Mouse (Mus musculus): ENCODE results near the gene Tcf25. TPM values are rescaled to one million over a fixed set of nuclear protein-coding genes. Genes with fewer than 3 reads are reported as not detected.
A peak's percentile ranks its signal among the peaks of the same experiment; 100 is the strongest.
"Not testable (repeated sequence)": the region's sequence is repeated elsewhere in the genome, so short reads cannot be mapped to it uniquely, and the experiment has no call there.

The Tcf25 gene
- total RNA-seq, 2 experiments from 2014 or later, result 134 to 140 TPM

- Histone ChIP-seq H3K27ac (no peak overlapping the region), H3K4me3 (no peak overlapping the region)
- no peak for TF ChIP-seq CTCF (IDR thresholded peaks at IDR 0.05)
- DNase-seq, result no peak
- intact Hi-C loops (cut with DNase I), result no loop called here
Observed at GRCm38 (mm10) chr8:123428343-123428893, 54.9 kb downstream of the Tcf25 start.

GRCm38 (mm10) chr8:123428939-123429721 lies 55.6 kb downstream of the Tcf25 start:
- no peak for TF ChIP-seq CTCF (IDR thresholded peaks at IDR 0.05)
- no peak for DNase-seq
- intact Hi-C loops (cut with DNase I), result no loop called here
- no peak overlapping the region for H3K4me3 ChIP-seq
- no peak overlapping the region for H3K27ac ChIP-seq

- H3K27ac ChIP-seq; intact Hi-C loops (cut with DNase I); H3K4me3 ChIP-seq: not testable (repeated sequence)
- peak; percentile 5 for DNase-seq
Observed at GRCm38 (mm10) chr8:123429722-123430013, 56.1 kb downstream of the Tcf25 start.

GRCm38 (mm10) chr8:123430936-123431335 lies 57.4 kb downstream of the Tcf25 start:
- DNase-seq; H3K4me3 ChIP-seq; intact Hi-C loops (cut with DNase I); H3K27ac ChIP-seq: not testable (repeated sequence)

- intact Hi-C loops (cut with DNase I), result no loop called here
- no peak for DNase-seq
- TF ChIP-seq CTCF (IDR thresholded peaks at IDR 0.05), result no peak
- H3K27ac ChIP-seq, result no peak overlapping the region
- no peak overlapping the region for H3K4me3 ChIP-seq
Observed at GRCm38 (mm10) chr8:123431616-123432365, 58.2 kb downstream of the Tcf25 start.

GRCm38 (mm10) chr8:123432381-123432780 lies 58.8 kb downstream of the Tcf25 start:
- Histone ChIP-seq H3K4me3 (no peak overlapping the region), H3K27ac (no peak overlapping the region)
- DNase-seq, result no peak
- intact Hi-C loops (cut with DNase I), result no loop called here
- TF ChIP-seq CTCF (IDR thresholded peaks at IDR 0.05), result no peak

- H3K27ac ChIP-seq; DNase-seq; intact Hi-C loops (cut with DNase I); H3K4me3 ChIP-seq: not testable (repeated sequence)
Observed at GRCm38 (mm10) chr8:123433241-123433974, 59.9 kb downstream of the Tcf25 start.

GRCm38 (mm10) chr8:123441788-123442187 lies 68.2 kb downstream of the Tcf25 start:
- intact Hi-C loops (cut with DNase I), result loop anchor here (5.0 kb wide), 1 partner anchor 69 kb away; the partner anchor contains the start of gene Tcf25
- TF ChIP-seq CTCF (IDR thresholded peaks at IDR 0.05), result no peak
- no peak overlapping the region for H3K27ac ChIP-seq

GRCm38 (mm10) chr8:123442351-123442750 lies 68.8 kb downstream of the Tcf25 start:
- no peak for DNase-seq
- Histone ChIP-seq H3K27ac (peak overlapping the region; percentile 95), H3K4me3 (peak overlapping the region; percentile 78)
- intact Hi-C loops (cut with DNase I), result loop anchor here (5.0 kb wide), 1 partner anchor 70 kb away; the partner anchor contains the start of gene Tcf25
- no peak for TF ChIP-seq CTCF (IDR thresholded peaks at IDR 0.05)

More at GRCm38 (mm10) chr8:123441788-123442187, 68.2 kb downstream of the Tcf25 start:
- DNase-seq, result no peak
- H3K4me3 ChIP-seq, result no peak overlapping the region

GRCm38 (mm10) chr8:123442871-123443575 lies 69.5 kb downstream of the Tcf25 start:
- H3K4me3 ChIP-seq, result peak overlapping the region; percentile 78
- peak overlapping the region; percentile 95 for H3K27ac ChIP-seq
- TF ChIP-seq CTCF (IDR thresholded peaks at IDR 0.05), result peak; percentile 70
- peak; percentile 96 for DNase-seq
- intact Hi-C loops (cut with DNase I), result loop anchor here (5.0 kb wide), 1 partner anchor 71 kb away; the partner anchor contains the start of gene Tcf25

- DNase-seq, result no peak
- intact Hi-C loops (cut with DNase I), result loop anchor here (5.0 kb wide), 1 partner anchor 71 kb away; the partner anchor contains the start of gene Tcf25
- peak overlapping the region; percentile 95 for H3K27ac ChIP-seq
- peak overlapping the region; percentile 78 for H3K4me3 ChIP-seq
- TF ChIP-seq CTCF (IDR thresholded peaks at IDR 0.05), result no peak
Observed at GRCm38 (mm10) chr8:123443576-123443921, 70.0 kb downstream of the Tcf25 start.

GRCm38 (mm10) chr8:123444131-123444530 lies 70.6 kb downstream of the Tcf25 start:
- intact Hi-C loops (cut with DNase I), result loop anchor here (5.0 kb wide), 1 partner anchor 72 kb away; the partner anchor contains the start of gene Tcf25
- DNase-seq, result no peak
- TF ChIP-seq CTCF (IDR thresholded peaks at IDR 0.05), result no peak
- no peak overlapping the region for H3K4me3 ChIP-seq
- H3K27ac ChIP-seq, result no peak overlapping the region
